Mouse (Mus musculus): ENCODE measurements around the gene Dab1. TPM values are rescaled to one million over a fixed set of nuclear protein-coding genes. Genes with fewer than 3 reads are reported as not detected.

The Dab1 gene
- polyA plus RNA-seq, 1 experiment from 2014 or later, result 20.6 TPM

DNA sequence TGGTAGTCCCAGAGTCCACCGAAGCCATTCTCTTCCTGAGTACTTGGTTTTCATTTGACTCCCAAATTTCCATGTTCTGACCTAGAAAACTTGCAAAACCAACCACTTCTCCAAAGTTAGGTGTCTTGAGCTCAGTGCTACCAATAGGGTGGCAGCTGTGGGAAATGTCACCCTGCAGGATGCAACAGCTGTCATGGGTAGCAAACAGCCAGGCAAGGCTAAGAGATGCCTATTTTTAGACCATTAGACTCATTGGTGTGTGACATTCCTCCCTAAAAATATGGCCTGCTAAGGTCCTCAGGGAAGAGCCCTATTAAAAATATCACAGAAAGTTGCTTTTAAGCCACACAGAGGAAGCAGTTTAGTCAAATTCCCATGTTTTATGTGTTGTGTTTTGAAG, 829.0 kb downstream of the Dab1 start:
- Histone ChIP-seq H3K27me3 (ENCODE audit: insufficient read depth, low read length) (no peaks in the 10 kb centered on the region), H3K4me2 (replicated peaks; ENCODE audit: low read depth, low read length) (no peak overlapping the region), H3K27ac (ENCODE audit: low read length) (no peak overlapping the region), H3K36me3 (ENCODE audit: insufficient read depth, low read length) (no peaks in the 10 kb centered on the region), H3K9ac (replicated peaks; ENCODE audit: low read length) (no peak overlapping the region), H3K4me1 (ENCODE audit: insufficient read depth, low read length) (no peaks in the 10 kb centered on the region), H3K4me3 (ENCODE audit: low read length) (no peak overlapping the region), H3K9me3 (ENCODE audit: low read length) (no peaks in the 10 kb centered on the region)
- 89% methylated on average over 1 of the region's 1 CpGs for WGBS
- no peak for ATAC-seq (ENCODE audit: low FRiP score, low TSS enrichment)

DNA sequence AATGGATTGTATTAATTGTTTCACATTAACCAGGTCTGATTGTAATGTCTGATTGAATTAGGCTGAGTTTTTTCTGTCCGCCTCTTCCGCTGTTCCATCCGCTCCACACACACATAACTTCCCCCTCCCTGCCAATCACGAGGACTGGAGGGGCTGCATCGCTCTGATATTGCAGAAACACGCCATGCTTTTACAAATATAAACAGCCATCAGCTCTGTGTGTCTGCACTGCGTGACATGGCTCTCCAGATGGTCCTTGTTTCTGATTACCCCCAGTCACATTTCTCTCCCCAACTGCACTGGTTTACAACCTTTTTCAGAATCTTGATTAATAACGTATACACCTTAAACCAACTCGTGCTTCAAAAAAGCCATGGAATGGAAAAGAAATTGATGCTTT, 831.5 kb downstream of the Dab1 start:
- Histone ChIP-seq H3K9ac (replicated peaks; ENCODE audit: low read length) (no peak overlapping the region), H3K9me3 (ENCODE audit: low read length) (no peaks in the 10 kb centered on the region), H3K36me3 (ENCODE audit: insufficient read depth, low read length) (no peaks in the 10 kb centered on the region), H3K4me3 (ENCODE audit: low read length) (no peak overlapping the region), H3K27ac (ENCODE audit: low read length) (no peak overlapping the region), H3K4me1 (ENCODE audit: insufficient read depth, low read length) (peaks cover 5% of the 10 kb centered on the region; the same call in 1 of the 2 replicates), H3K4me2 (replicated peaks; ENCODE audit: low read depth, low read length) (no peak overlapping the region), H3K27me3 (ENCODE audit: insufficient read depth, low read length) (no peaks in the 10 kb centered on the region)
- 63% methylated on average over 9 of the region's 9 CpGs for WGBS
- no peak for ATAC-seq (ENCODE audit: low FRiP score, low TSS enrichment)

GRCm38 (mm10) chr4:104452587-104452986, 833.4 kb downstream of the Dab1 start:
- no peak overlapping the region for H3K4me2 ChIP-seq (replicated peaks; ENCODE audit: low read depth, low read length)
- H3K36me3 ChIP-seq (ENCODE audit: insufficient read depth, low read length), result no peaks in the 10 kb centered on the region
- H3K27me3 ChIP-seq (ENCODE audit: insufficient read depth, low read length), result no peaks in the 10 kb centered on the region
- no peak overlapping the region for H3K4me3 ChIP-seq (ENCODE audit: low read length)
- H3K9ac ChIP-seq (replicated peaks; ENCODE audit: low read length), result no peak overlapping the region
- H3K27ac ChIP-seq (ENCODE audit: low read length), result no peak overlapping the region
- WGBS, result 60% methylated on average over 7 of the region's 7 CpGs
- H3K9me3 ChIP-seq (ENCODE audit: low read length), result no peaks in the 10 kb centered on the region
- H3K4me1 ChIP-seq (ENCODE audit: insufficient read depth, low read length), result peaks cover 5% of the 10 kb centered on the region; the same call in 1 of the 2 replicates
- ATAC-seq (ENCODE audit: low FRiP score, low TSS enrichment), result no peak

DNA sequence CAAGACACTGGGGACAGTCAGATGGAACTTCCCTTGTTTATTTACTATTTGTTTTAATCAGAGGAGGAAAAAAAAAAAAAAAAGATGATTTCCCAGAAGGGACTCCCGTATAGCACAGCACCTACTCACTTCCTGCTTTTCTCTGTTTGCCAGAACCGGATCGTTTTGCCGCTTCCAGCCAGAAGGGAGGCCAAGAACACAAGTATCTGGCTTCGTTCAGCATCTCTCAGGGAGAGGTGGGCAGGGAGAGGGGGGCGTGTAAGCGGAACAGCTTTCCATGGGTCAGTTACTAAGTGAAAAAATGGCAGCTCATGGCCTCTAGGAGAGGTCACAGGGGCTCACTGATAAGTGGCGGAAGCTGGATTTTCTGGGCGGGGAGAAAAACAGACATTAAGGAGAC, 836.0 kb downstream of the Dab1 start:
- no peaks in the 10 kb centered on the region for H3K36me3 ChIP-seq (ENCODE audit: insufficient read depth, low read length)
- H3K4me2 ChIP-seq (replicated peaks; ENCODE audit: low read depth, low read length), result no peak overlapping the region
- H3K4me1 ChIP-seq (ENCODE audit: insufficient read depth, low read length), result peaks cover 5% of the 10 kb centered on the region; the same call in 1 of the 2 replicates
- H3K27me3 ChIP-seq (ENCODE audit: insufficient read depth, low read length), result no peaks in the 10 kb centered on the region
- no peak for ATAC-seq (ENCODE audit: low FRiP score, low TSS enrichment)
- H3K9me3 ChIP-seq (ENCODE audit: low read length), result no peaks in the 10 kb centered on the region
- 25% methylated on average over 9 of the region's 9 CpGs for WGBS
- no peak overlapping the region for H3K27ac ChIP-seq (ENCODE audit: low read length)
- H3K4me3 ChIP-seq (ENCODE audit: low read length), result no peak overlapping the region
- H3K9ac ChIP-seq (replicated peaks; ENCODE audit: low read length), result no peak overlapping the region

- no peaks in the 10 kb centered on the region for H3K9me3 ChIP-seq (ENCODE audit: low read length)
- H3K4me2 ChIP-seq (replicated peaks; ENCODE audit: low read depth, low read length), result no peak overlapping the region
- no peak overlapping the region for H3K4me3 ChIP-seq (ENCODE audit: low read length)
- no peak overlapping the region for H3K9ac ChIP-seq (replicated peaks; ENCODE audit: low read length)
- peaks cover 6% of the 10 kb centered on the region; the same call in 1 of the 2 replicates for H3K4me1 ChIP-seq (ENCODE audit: insufficient read depth, low read length)
- H3K36me3 ChIP-seq (ENCODE audit: insufficient read depth, low read length), result no peaks in the 10 kb centered on the region
- H3K27ac ChIP-seq (ENCODE audit: low read length), result no peak overlapping the region
- 63% methylated on average over 3 of the region's 3 CpGs for WGBS
- ATAC-seq (ENCODE audit: low FRiP score, low TSS enrichment), result 0 out of 2 replicates have a peak, but pooled peaks have one; percentile 31
- H3K27me3 ChIP-seq (ENCODE audit: insufficient read depth, low read length), result no peaks in the 10 kb centered on the region
These were observed 836.6 kb downstream of the Dab1 start for GRCm38 (mm10) chr4:104455760-104456159.

DNA sequence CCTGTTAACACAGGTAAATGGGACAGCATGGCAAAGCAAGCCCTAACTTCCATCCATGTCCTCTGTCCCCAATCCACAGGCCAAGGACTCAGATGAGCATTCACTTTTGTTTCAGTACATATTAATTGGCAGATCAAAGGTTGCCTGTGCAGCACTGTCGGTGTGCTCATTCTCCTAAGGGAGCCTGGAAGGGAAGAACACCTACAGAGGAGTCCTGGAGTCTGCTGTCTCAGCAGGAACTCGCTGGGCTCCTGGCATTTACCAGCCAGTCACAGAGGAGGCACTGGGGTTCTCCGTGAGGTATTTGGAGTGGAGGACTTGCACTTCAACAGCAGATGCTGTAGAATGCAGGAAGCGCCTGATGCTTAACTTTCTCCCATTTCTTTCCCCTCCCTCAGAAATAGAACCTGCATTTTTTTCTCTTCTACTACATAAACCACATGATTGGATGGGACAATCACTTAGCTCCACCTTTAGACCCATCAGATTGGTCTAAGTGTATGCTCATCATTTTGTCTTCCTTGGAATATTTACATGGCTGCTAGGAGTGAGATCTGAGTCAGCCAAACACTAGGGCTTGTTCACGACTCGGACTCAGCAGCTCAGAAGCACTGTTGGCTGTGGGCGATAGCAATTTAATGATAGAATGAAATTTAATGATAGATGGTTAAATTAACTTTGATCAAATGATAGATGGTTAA, 837.2 kb downstream of the Dab1 start:
- H3K27me3 ChIP-seq (ENCODE audit: insufficient read depth, low read length), result no peaks in the 10 kb centered on the region
- WGBS, result 83% methylated on average over 7 of the region's 7 CpGs
- no peak overlapping the region for H3K4me3 ChIP-seq (ENCODE audit: low read length)
- ATAC-seq (ENCODE audit: low FRiP score, low TSS enrichment), result 0 out of 2 replicates have a peak, but pooled peaks have one; percentile 57
- no peaks in the 10 kb centered on the region for H3K9me3 ChIP-seq (ENCODE audit: low read length)
- H3K9ac ChIP-seq (replicated peaks; ENCODE audit: low read length), result no peak overlapping the region
- H3K4me2 ChIP-seq (replicated peaks; ENCODE audit: low read depth, low read length), result no peak overlapping the region
- H3K36me3 ChIP-seq (ENCODE audit: insufficient read depth, low read length), result no peaks in the 10 kb centered on the region
- peaks cover 11% of the 10 kb centered on the region; the same call in 1 of the 2 replicates for H3K4me1 ChIP-seq (ENCODE audit: insufficient read depth, low read length)
- H3K27ac ChIP-seq (ENCODE audit: low read length), result no peak overlapping the region

DNA sequence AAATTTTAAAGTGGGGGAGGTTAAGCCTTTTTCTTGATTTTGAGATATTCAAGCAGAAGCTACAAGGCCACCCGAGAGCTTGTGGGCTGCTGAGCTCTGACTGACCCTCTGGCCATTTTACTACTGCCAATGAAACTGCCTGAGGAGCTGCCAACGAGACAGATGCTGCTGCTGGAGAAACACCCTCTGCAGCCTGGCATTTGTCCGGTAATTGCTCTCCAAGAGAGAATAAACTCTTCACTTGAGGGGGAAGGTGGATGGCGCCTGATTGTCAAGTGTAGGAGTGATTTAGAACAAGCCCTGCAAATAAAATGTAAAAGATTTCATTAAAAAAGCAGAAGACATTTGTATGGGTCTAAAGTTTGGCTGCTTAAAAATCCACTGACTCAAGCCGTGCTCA, 839.6 kb downstream of the Dab1 start:
- Histone ChIP-seq H3K4me1 (ENCODE audit: insufficient read depth, low read length) (peaks cover 24% of the 10 kb centered on the region), H3K27ac (ENCODE audit: low read length) (no peak overlapping the region), H3K4me2 (replicated peaks; ENCODE audit: low read depth, low read length) (no peak overlapping the region), H3K9ac (replicated peaks; ENCODE audit: low read length) (no peak overlapping the region), H3K9me3 (ENCODE audit: low read length) (no peaks in the 10 kb centered on the region), H3K36me3 (ENCODE audit: insufficient read depth, low read length) (no peaks in the 10 kb centered on the region), H3K4me3 (ENCODE audit: low read length) (no peak overlapping the region), H3K27me3 (ENCODE audit: insufficient read depth, low read length) (no peaks in the 10 kb centered on the region)
- 33% methylated on average over 5 of the region's 5 CpGs for WGBS
- ATAC-seq (ENCODE audit: low FRiP score, low TSS enrichment), result no peak

- no peaks in the 10 kb centered on the region for H3K9me3 ChIP-seq (ENCODE audit: low read length)
- H3K9ac ChIP-seq (replicated peaks; ENCODE audit: low read length), result no peak overlapping the region
- 0 out of 2 replicates have a peak, but pooled peaks have one; percentile 8 for ATAC-seq (ENCODE audit: low FRiP score, low TSS enrichment)
- H3K4me3 ChIP-seq (ENCODE audit: low read length), result no peak overlapping the region
- H3K27me3 ChIP-seq (ENCODE audit: insufficient read depth, low read length), result no peaks in the 10 kb centered on the region
- WGBS, result 51% methylated on average over 12 of the region's 12 CpGs
- H3K27ac ChIP-seq (ENCODE audit: low read length), result no peak overlapping the region
- no peaks in the 10 kb centered on the region for H3K36me3 ChIP-seq (ENCODE audit: insufficient read depth, low read length)
- H3K4me2 ChIP-seq (replicated peaks; ENCODE audit: low read depth, low read length), result no peak overlapping the region
- H3K4me1 ChIP-seq (ENCODE audit: insufficient read depth, low read length), result peaks cover 27% of the 10 kb centered on the region
These were observed 842.2 kb downstream of the Dab1 start for GRCm38 (mm10) chr4:104461106-104462011.

DNA sequence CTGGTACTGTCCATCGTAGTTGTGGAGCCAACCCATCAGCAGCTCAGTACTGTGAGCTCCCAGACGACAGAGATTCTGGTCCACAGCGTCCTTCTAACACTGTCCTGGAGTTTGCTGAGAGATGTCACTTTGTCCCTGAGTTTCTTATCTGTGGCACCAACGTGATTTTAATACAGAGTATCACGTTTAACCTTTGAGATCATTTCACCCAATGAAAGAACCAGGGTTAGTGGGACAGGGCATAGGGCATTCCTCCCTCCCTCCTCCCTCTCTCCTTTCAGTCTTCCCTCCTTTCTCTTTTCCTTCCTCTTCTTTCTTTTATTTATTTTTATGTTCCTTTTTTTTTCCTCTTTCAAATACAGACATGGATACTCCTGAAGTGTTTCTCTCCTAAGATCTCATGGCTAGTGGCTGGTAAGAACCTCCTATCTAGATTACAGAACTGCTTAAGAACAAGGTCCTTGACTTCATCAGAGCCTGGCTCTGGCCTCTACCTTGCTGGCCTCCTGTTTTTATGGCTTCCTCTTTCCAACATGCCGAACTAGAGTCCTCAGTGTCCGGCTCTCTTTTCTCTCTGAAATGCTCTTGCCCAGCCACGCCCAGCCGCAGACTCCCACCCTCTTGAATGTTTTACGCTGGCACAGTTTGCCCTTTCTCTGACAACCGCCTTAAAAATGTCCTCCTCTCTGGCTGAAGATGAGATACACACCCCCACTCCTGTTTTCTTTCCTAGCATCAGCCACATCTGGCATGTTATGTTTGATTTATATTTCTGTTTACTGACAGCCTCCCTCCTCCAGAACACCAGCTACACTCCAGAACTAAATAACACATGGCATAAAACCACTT, 844.0 kb downstream of the Dab1 start:
- H3K9ac ChIP-seq (replicated peaks; ENCODE audit: low read length), result no peak overlapping the region
- H3K27ac ChIP-seq (ENCODE audit: low read length), result 0 out of 2 replicates have a peak overlapping the region, but pooled peaks have one; percentile 47
- WGBS, result 40% methylated on average over 11 of the region's 11 CpGs
- no peaks in the 10 kb centered on the region for H3K9me3 ChIP-seq (ENCODE audit: low read length)
- no peaks in the 10 kb centered on the region for H3K27me3 ChIP-seq (ENCODE audit: insufficient read depth, low read length)
- peaks cover 27% of the 10 kb centered on the region for H3K4me1 ChIP-seq (ENCODE audit: insufficient read depth, low read length)
- H3K36me3 ChIP-seq (ENCODE audit: insufficient read depth, low read length), result no peaks in the 10 kb centered on the region
- ATAC-seq (ENCODE audit: low FRiP score, low TSS enrichment), result peak; percentile 22; the same call in 1 of the 2 replicates
- no peak overlapping the region for H3K4me2 ChIP-seq (replicated peaks; ENCODE audit: low read depth, low read length)
- H3K4me3 ChIP-seq (ENCODE audit: low read length), result no peak overlapping the region

All from kidney, embryonic 16.5 days (tissue).